Mouse (Mus musculus) heart, adult 18-20 months (tissue): ENCODE results near the gene Agpat2. TPM values are rescaled to one million over a fixed set of nuclear protein-coding genes. Genes with fewer than 3 reads are reported as not detected.

Source experiments
- DNase-seq, 2 experiments: peaks; one replicate each; pipeline ENCODE4 v3.0.0; 2021 to 2022; ENCODE audit warnings: mixed read lengths in 1 of 2
- long read RNA-seq, 2 experiments: library from polyadenylated mRNA; stranded (forward); transcript quantifications; one replicate each; pipeline ENCODE4 v2.0.0; 2021
- total RNA-seq, 2 experiments: library from RNA; stranded (reverse); gene quantifications; 2 replicates each; pipeline ENCODE4 v1.2.3; 2021

Gene Agpat2
- total RNA-seq: 10 to 100 TPM; 53.9 to 88.6 TPM
- long read RNA-seq, experiment 1, transcript Agpat2-201 (6 exons, 1,489 nt): major isoform, 80 of 121 reads
- long read RNA-seq, experiment 1, transcript Agpat2-202 (6 exons, 1,273 nt): minor isoform, 14 of 121 reads
- long read RNA-seq, experiment 1, partial matches to known transcripts: 22 of 121 reads
- long read RNA-seq, experiment 1, other reads (novel, unspliced or antisense): 5 of 121 reads
- long read RNA-seq, experiment 2, transcript Agpat2-201 (6 exons, 1,489 nt): major isoform, 68 of 100 reads
- long read RNA-seq, experiment 2, transcript Agpat2-202 (6 exons, 1,273 nt): minor isoform, 7 of 100 reads
- long read RNA-seq, experiment 2, partial matches to known transcripts: 23 of 100 reads
- long read RNA-seq, experiment 2, other reads (novel, unspliced or antisense): 1 of 100 reads

DNA sequence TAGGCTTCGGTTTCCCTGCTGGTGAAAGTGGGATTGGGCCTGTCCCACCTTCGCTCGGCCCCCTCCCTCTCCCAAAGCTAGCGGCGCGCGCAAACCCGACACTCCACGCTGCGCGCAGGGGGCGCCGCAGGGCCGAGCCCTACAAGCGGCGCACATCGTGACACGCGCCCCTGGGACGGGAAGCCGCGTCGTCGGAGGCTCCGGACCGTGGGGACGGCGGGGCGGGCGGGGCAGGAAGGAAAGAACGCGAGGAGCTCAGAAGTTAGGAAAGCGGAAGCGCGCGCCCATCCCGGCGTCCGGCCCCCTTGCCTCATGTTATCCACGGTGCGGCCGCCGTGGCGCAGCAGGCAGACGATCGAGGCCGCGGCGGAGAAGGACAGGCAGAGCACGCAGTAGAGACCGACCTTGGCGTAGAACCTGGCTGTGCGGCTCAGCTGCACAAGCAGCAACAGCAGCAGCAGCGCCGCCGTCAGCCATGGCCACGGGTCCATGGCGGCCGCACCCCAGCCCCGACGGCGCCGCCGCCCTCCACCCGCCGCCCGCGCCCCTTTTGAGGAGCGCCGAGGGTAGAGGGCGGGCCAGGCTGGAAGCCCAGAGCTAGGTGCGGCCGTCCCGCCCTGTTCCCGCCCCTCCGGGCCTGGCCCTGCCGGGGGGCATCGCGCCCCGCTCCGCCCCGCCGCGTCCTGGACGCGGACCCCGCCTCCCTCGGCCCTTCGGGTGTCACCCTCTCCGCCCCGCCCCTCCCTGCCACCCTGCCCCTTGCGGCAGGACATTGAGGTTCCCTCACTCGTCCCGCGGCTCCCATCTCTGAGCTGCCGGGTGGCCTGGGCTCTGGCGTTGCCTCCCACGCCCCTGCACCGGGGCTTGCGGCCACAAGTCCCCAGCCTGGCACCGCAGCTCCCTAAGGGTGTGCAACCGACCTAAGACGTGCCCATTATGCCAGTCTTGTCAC, at the start of gene Agpat2:
Gene Agpat2, minus strand, starts transcription at position 698 of the 952 bp plus-strand sequence.
- DNase-seq: peak; percentile 86 to 89

DNA sequence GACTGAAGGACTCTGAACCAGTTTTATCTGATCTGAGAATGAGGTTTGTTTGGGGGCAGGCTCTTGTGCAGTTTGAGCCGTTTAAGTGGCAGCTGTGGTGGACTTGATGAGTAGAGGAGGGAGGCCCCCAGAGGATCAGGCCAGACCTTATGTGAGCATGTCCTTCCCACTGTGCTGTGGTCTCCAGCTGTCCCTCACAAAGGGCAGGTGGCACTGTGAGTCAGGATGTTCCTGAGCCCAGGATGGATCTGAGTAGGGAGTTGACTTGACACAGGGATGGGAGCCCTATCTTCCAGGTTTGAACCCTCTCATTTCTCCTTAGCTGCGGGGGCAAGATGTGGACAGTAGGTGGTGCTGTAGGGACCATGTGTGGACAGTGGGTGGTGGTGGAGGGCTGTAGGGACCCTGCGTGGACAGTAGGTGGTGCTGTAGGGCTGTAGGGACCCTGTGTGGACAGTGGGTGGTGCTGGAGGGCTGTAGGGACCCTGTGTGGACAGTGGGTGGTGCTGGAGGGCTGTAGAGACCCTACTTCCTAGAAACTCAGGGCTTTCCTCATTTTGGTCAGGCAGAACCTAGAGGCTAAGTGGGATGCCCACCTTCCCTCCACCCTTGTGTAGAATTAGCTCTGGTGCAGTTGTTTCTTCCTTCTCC, 42.6 kb upstream of the Agpat2 start:
- peak; percentile 76 to 78 for DNase-seq

DNA sequence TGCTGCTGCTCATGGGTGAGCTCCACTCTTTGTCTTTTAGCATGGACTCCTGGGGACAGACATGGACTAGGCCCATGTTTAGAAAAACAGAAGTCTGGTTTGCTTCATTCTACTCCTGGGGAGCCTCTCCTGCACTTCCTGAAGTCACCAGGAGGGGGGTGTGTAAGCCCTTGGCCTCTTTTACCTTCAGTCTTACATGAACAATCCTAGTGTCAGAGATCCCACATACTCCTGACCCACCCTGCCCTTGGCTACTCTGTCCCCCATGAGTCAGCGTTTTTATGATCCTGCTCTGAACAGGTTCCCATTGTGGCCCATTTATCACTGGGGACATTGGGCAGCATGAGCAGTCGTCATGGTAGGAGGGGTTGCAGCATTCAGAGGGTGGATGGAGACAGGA, 39.7 kb upstream of the Agpat2 start:
- DNase-seq: no peak

DNA sequence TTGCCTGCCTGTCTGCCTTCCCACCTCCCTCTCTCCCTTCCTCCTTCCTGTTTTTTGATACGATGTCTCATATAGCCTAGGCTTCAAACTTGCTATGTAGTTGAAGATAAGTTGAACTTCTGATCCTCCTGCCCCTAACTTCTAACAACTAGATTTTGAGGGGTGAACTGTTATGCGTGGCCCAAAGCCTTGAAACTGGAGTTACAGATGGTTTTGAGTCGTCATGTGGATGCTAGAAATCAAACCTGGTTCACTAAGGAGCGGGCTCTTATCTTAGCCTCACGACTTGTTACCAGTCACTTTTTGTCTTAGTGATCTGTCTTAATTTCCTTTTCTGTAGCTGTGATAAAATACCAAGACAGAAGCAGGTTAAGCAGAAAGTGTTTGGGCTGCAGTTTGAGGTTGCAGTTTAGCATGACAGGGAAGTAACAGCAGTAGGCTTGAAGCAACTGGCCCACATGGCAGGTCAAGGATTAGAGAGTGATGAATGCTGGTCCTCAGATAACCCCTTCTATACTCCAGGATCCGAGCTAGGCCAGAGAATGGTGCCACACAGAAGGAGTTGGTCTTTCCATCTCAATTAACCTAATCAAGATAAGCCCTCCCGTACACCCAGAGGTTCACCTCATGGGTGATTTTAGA, 36.9 kb upstream of the Agpat2 start:
- DNase-seq: no peak

DNA sequence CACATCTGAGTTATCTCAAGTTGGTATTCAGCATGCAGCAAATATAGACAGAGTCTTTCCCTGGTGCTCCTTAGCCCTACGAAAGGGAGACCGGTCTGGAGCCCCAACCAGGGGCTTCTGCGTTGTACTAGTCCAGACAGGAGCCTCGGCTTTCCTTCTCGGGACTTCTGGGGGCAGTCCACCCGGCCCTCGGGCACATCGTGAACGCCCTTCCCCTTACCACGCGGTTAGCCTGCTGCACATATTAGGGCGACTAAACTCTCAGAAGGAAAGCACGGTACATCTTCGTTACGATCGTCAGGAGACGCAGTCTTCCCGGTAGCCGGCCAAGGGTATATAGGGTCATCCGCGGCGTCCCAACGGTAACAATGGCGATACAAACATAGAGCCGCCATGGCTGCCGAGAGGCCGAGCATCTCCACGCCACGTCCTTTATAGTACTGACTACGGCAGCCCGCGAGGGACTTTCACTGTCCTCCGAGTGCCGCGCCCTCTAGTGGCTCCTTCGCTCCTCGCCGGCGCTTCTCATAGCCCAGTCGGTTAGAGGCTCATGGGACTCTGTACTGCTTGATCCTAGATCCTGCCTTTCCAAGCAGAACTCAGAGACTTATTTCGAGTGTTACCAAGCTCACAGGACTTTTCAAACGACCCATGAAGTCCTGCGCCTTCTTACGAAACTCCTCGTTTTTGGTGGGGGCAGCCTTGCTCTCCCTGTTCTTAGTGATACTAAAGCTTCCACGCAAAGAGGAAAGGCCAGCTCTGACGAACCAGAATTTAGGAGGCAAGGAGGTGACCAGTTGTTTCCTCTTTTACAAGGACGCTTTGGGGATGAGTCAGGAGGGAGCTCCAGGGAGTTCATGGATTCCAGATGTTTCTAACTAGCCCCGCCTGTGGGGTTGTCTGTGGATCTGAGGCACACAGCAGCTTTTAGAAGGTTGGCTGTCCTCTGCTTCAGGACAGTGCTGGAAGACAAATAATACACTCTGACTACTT, 35.9 kb upstream of the Agpat2 start:
- peak; percentile 96 to 99 for DNase-seq

- DNase-seq: peak; percentile 49 to 54
Measured at GRCm38 (mm10) chr2:26639083-26639482, 34.9 kb upstream of the Agpat2 start.

DNA sequence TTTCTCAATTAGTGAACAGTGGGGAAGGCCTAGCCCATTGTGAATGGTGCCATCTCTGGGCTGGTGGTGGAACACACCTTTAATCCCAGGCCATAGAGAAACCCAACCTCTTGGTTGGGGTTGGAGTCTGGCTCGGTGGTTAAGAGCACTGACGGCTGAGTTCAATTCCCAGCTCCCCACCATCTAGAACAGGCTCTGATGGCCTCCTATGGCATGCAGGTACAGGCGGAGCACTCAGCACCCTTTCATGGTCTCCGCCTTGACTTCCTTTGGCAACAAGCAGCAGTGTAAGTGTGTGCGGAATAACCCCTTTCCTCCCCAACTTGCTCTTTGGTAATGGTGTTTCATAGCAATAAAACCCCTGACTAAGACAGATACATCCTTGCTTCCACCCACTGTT, 34.4 kb upstream of the Agpat2 start:
- DNase-seq: no peak

DNA sequence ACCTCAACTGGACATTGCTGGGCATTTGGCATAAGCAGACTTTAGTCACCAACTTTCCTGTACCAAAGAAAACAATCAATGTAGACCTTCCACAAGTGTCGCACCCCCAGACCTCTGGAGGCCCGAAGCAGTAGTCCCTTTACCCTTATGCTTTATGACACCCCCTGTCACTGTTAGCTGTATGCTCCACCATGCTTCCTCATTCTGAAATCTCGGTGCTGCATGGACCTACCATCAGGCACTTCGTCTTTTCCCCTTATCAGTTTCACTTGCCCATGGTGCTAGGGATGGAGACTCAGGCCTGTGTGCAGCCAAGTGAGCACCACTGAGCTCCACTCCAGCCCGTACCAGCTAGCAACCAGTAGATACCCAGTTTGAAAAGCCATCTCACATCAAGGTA, 33.8 kb upstream of the Agpat2 start:
- no peak for DNase-seq

DNA sequence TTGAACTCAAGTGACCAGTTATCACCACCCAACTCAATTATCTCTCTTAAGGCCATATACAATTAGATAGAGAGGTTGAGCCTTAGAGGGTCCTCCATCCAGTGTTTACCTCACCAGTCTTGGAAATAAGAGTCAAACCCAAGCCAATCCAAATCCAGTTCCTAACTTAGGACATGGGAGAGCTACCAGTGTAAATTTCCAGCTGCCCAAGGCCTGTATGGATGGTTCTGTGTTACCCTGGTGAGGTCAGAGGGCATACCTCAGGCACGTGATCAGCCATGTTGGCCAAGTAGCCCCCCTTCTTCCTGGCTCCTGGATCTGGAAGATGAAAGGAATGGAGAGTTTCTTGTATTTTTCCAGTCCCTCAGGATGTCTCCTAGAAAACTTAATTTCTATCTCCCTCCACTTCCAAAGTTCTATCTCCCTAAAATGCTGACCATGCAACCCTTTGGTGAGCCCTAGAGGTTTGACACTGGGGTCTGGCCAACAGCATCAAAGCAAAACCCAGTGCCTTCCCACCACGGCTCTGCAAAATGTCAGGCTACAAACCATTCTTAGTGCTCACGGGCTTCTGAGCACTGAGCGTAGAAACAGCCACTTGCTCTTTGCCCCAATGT, 33.2 kb upstream of the Agpat2 start:
- DNase-seq: no peak

GRCm38 (mm10) chr2:26636325-26636635, 32.1 kb upstream of the Agpat2 start:
- no peak for DNase-seq

- DNase-seq: no peak
Measured at GRCm38 (mm10) chr2:26635489-26636324, 31.5 kb upstream of the Agpat2 start.

- DNase-seq: no peak
Measured at GRCm38 (mm10) chr2:26634629-26635488, 30.6 kb upstream of the Agpat2 start.

GRCm38 (mm10) chr2:26633953-26634530, 29.8 kb upstream of the Agpat2 start:
- DNase-seq: no peak

GRCm38 (mm10) chr2:26632541-26633395, 28.6 kb upstream of the Agpat2 start:
- DNase-seq: no peak

GRCm38 (mm10) chr2:26628792-26629437, 24.7 kb upstream of the Agpat2 start:
- no peak for DNase-seq

DNA sequence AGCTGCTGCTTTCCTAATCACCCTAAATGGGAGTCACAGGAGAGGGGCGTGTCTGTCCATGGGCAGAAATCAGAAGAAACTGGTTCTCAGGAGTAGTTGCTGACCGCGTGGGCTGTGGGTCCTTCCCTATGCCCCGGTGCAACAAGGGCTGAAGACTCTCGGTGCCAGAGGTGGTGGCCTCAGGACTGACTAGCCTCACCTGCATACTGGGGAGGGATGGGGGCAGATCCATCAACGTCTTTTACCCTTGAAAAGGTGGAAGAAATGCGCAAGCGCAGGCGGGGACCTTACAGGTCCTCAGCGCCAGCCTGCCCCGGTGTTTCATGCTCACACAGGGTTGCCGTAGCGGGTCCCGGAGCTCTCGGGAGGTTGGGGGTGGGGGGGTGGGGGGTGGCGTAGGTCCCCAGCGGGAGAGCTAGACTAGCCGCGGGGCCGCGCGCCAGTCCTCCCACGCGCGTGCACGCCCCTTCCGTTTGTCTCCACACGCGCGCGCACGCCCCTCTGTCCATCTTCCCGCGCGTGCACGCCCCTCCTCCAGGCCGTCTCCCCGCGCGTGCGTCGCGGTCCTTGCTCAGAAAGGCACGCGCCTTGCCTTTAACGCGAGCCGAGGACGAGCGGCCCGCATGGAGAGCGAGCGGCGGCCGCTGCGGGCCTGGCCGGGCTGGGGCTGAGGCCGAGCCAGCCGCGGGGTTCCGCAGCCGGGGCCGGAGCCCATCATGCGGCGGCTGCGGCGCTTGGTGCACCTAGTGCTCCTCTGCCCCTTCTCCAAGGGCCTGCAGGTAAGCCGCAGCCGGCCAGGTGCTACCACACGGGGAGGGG, 23.9 kb upstream of the Agpat2 start, which contains the start of gene Fam69b:
Gene Fam69b, plus strand, starts transcription at position 537 of the 819 bp plus-strand sequence.
- peak; percentile 77 to 80 for DNase-seq
